Mouse (Mus musculus): ENCODE measurements around the gene Cisd1.

DNA sequence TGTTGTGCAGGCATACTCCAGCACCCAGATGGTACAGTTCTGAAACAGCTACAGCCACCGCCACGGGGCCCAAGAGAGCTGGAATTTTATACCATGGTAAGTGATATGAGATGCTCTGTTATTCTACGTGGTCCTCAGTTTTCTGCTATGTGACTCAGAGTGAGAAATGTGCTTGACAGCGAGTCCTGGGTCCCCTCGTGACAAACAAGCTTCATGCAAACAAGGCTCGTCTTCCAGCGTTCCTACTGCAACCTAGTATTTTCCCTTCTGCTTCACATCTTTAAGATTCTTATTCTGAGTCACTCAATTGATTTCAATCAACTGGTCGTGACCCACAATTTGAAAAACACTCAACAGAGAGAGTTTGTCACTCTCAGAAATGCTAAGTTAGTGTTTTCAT, 18.7 kb upstream of the Cisd1 start:
- TF ChIP-seq CTCF (IDR thresholded peaks at IDR 0.05; ENCODE audit: low read depth, low read length) (no peak), POLR2A (IDR thresholded peaks at IDR 0.05; ENCODE audit: insufficient read depth, low read length) (no peak)

All from ES-Bruce4 (cell line).